Mouse (Mus musculus) right cerebral cortex, postnatal 25 days (tissue): Measurements from ENCODE around the gene Rprd2.
"Not testable (repeated sequence)": the region's sequence is repeated elsewhere in the genome, so short reads cannot be mapped to it uniquely, and the experiment has no call there.

Experiments
- DNase-seq: peaks from one replicate; pipeline ENCODE4 v3.0.0; 2022

The Rprd2 gene

GRCm38 (mm10) chr3:95818571-95819288 lies at the start of gene Rprd2:
TSS of gene Rprd2 (minus strand) at chr3:95818863.
- peak; percentile 86 for DNase-seq

- DNase-seq = no peak
These were observed 48.7 kb upstream of the Rprd2 start for GRCm38 (mm10) chr3:95867408-95867807.

GRCm38 (mm10) chr3:95866071-95866470 lies 47.4 kb upstream of the Rprd2 start:
- DNase-seq = no peak

GRCm38 (mm10) chr3:95865571-95865970 lies 46.9 kb upstream of the Rprd2 start:
- no peak for DNase-seq

- DNase-seq = peak; percentile 74
These were observed 46.4 kb upstream of the Rprd2 start for GRCm38 (mm10) chr3:95865050-95865449.

- DNase-seq = no peak
These were observed 44.9 kb upstream of the Rprd2 start for GRCm38 (mm10) chr3:95863578-95863977.

GRCm38 (mm10) chr3:95861796-95862195 lies 43.1 kb upstream of the Rprd2 start:
- no peak for DNase-seq

- no peak for DNase-seq
These were observed 42.6 kb upstream of the Rprd2 start for GRCm38 (mm10) chr3:95861216-95861615.

GRCm38 (mm10) chr3:95860323-95860722 lies 41.7 kb upstream of the Rprd2 start:
- no peak for DNase-seq

GRCm38 (mm10) chr3:95858278-95858677 lies 39.6 kb upstream of the Rprd2 start:
- not testable (repeated sequence) for DNase-seq

- DNase-seq = not testable (repeated sequence)
These were observed 38.4 kb upstream of the Rprd2 start for GRCm38 (mm10) chr3:95857050-95857449.

- DNase-seq = no peak
These were observed 37.5 kb upstream of the Rprd2 start for GRCm38 (mm10) chr3:95856115-95856514.

- DNase-seq = peak; percentile 95
These were observed 36.9 kb upstream of the Rprd2 start, which contains the start of gene Prpf3 for GRCm38 (mm10) chr3:95855502-95856089. TSS of gene Prpf3 (minus strand) at chr3:95855885.

GRCm38 (mm10) chr3:95851317-95851716 lies 32.7 kb upstream of the Rprd2 start:
- no peak for DNase-seq

- DNase-seq = no peak
These were observed 31.9 kb upstream of the Rprd2 start for GRCm38 (mm10) chr3:95850611-95851010.

GRCm38 (mm10) chr3:95842503-95843214 lies 24.0 kb upstream of the Rprd2 start:
- DNase-seq = no peak

GRCm38 (mm10) chr3:95839250-95839649 lies 20.6 kb upstream of the Rprd2 start:
- no peak for DNase-seq

GRCm38 (mm10) chr3:95829053-95829452 lies 10.4 kb upstream of the Rprd2 start:
- no peak for DNase-seq

GRCm38 (mm10) chr3:95826275-95826674 lies 7.6 kb upstream of the Rprd2 start:
- no peak for DNase-seq

GRCm38 (mm10) chr3:95820046-95821010 lies 1.7 kb upstream of the Rprd2 start:
- DNase-seq = no peak

- peak; percentile 99 for DNase-seq
These were observed 805 bp upstream of the Rprd2 start for GRCm38 (mm10) chr3:95819351-95819985.

- no peak for DNase-seq
These were observed 594 bp downstream of the Rprd2 start for GRCm38 (mm10) chr3:95818026-95818511.
